Mouse (Mus musculus) bone marrow, adult 2 months (tissue): ENCODE data around the gene Fcna. TPM values are rescaled to one million over a fixed set of nuclear protein-coding genes. Genes with fewer than 3 reads are reported as not detected.

Experiments
- H3K27ac ChIP-seq: fragments of 200-500 bp; 2 replicates; pipeline ENCODE4 v1.5.1; 2012; ENCODE audit warnings: low read depth, mild to moderate bottlenecking, control low read depth, inconsistent platforms, low read length; ENCODE audit not compliant: control insufficient read depth, poor library complexity, insufficient read depth
- H3K4me1 ChIP-seq: fragments of 200-500 bp; 2 replicates; pipeline ENCODE4 v1.6.1; 2011; ENCODE audit warnings: low read length; ENCODE audit not compliant: control insufficient read depth, insufficient read depth
- H3K4me3 ChIP-seq: fragments of 200-500 bp; replicated peaks from 2 replicates; pipeline ENCODE3; 2011; ENCODE audit warnings: mild to moderate bottlenecking, low read depth, low read length, control low read depth; ENCODE audit not compliant: control insufficient read depth
- CTCF ChIP-seq: fragments of 200-500 bp; IDR thresholded peaks from 2 replicates; pipeline ENCODE4 v1.5.1; 2011; ENCODE audit warnings: low read length, control low read depth; ENCODE audit not compliant: control insufficient read depth, insufficient read depth
- POLR2A ChIP-seq: fragments of 200-500 bp; IDR thresholded peaks from 2 replicates; pipeline ENCODE4 v1.6.1; 2011; ENCODE audit warnings: low read depth, mild to moderate bottlenecking, control low read depth, low read length, borderline replicate concordance; ENCODE audit not compliant: control insufficient read depth
- WGBS: fragments of 180-500 bp; shearing (Covaris S2); methylation state at CpG from one replicate; pipeline ENCODE4 v1.1.7; 2018; 5-methylcytosine and 5-hydroxymethylcytosine counted together
- polyA plus RNA-seq: library from polyadenylated mRNA; stranded (reverse); fragments of >200 nt; gene quantifications from 2 replicates; pipeline ENCODE4 v1.2.4, GENCODE M21; 2011; ENCODE audit warnings: low replicate concordance; ENCODE audit not compliant: missing spikeins, insufficient read depth, insufficient read length

Fcna gene
- polyA plus RNA-seq, 1 experiment, result 28.0 TPM

GRCm38 (mm10) chr2:25621229-25622200 lies 6.3 kb downstream of the Fcna start, which contains the start of gene Tmem141:
Tmem141 (minus strand) TSS chr2:25622005.
- TF ChIP-seq POLR2A (peak; percentile 33; the same call in 1 of the 2 replicates), CTCF (peak; percentile 57; the same call in 1 of the 2 replicates)
- Histone ChIP-seq H3K4me3 (peak within 1 kb of the TSS; percentile 64), H3K27ac (peak within 1 kb of the TSS; percentile 21; the same call in 1 of the 2 replicates), H3K4me1 (no peaks in the 10 kb centered on the region; the same call in 1 of the 2 replicates)
- 8% methylated on average over 34 of the region's 34 CpGs for WGBS

GRCm38 (mm10) chr2:25620852-25621228 lies 7.0 kb downstream of the Fcna start:
- no peak overlapping the region for H3K4me3 ChIP-seq
- 38% methylated on average over 4 of the region's 4 CpGs for WGBS
- no peaks in the 10 kb centered on the region; the same call in 1 of the 2 replicates for H3K4me1 ChIP-seq
- TF ChIP-seq CTCF (no peak), POLR2A (no peak)
- no peak overlapping the region for H3K27ac ChIP-seq

- TF ChIP-seq POLR2A (no peak), CTCF (no peak)
- 28% methylated on average over 6 of the region's 6 CpGs for WGBS
- no peak overlapping the region for H3K27ac ChIP-seq
- H3K4me1 ChIP-seq, result no peaks in the 10 kb centered on the region; the same call in 1 of the 2 replicates
- H3K4me3 ChIP-seq, result no peak overlapping the region
Measured at GRCm38 (mm10) chr2:25620386-25620785, 7.4 kb downstream of the Fcna start.

GRCm38 (mm10) chr2:25617578-25617977 lies 10.3 kb downstream of the Fcna start, which contains the start of gene Ccdc183:
Ccdc183 (minus strand) TSS chr2:25617678.
- Histone ChIP-seq H3K4me1 (no peaks in the 10 kb centered on the region; the same call in 1 of the 2 replicates), H3K4me3 (no peak within 1 kb of the TSS), H3K27ac (no peak within 1 kb of the TSS)
- 65% methylated on average over 3 of the region's 3 CpGs for WGBS
- TF ChIP-seq CTCF (no peak), POLR2A (no peak)

GRCm38 (mm10) chr2:25616398-25616797 lies 11.4 kb downstream of the Fcna start:
- WGBS, result 26% methylated on average over 22 of the region's 22 CpGs
- Histone ChIP-seq H3K27ac (no peak overlapping the region), H3K4me3 (no peak overlapping the region), H3K4me1 (no peaks in the 10 kb centered on the region)
- no peak for TF ChIP-seq CTCF
- TF ChIP-seq POLR2A, result no peak

GRCm38 (mm10) chr2:25608671-25609070 lies 19.2 kb downstream of the Fcna start:
- no peaks in the 10 kb centered on the region for H3K4me1 ChIP-seq
- WGBS, result 46% methylated on average over 10 of the region's 10 CpGs
- H3K27ac ChIP-seq, result no peak overlapping the region
- TF ChIP-seq CTCF, result no peak
- no peak for TF ChIP-seq POLR2A
- H3K4me3 ChIP-seq, result no peak overlapping the region

GRCm38 (mm10) chr2:25607761-25608622 lies 19.8 kb downstream of the Fcna start, which contains the start of gene Rabl6:
Rabl6 (minus strand) TSS chr2:25608521.
- WGBS, result under 1% methylated on average over 80 of the region's 80 CpGs
- TF ChIP-seq CTCF, result no peak
- TF ChIP-seq POLR2A, result peak; percentile 92; the same call in 1 of the 2 replicates
- peak within 1 kb of the TSS; percentile 97 for H3K4me3 ChIP-seq
- H3K27ac ChIP-seq, result peak within 1 kb of the TSS; percentile 77
- no peaks in the 10 kb centered on the region for H3K4me1 ChIP-seq
